Mouse (Mus musculus): ENCODE data around the gene Lamc2. TPM values are rescaled to one million over a fixed set of nuclear protein-coding genes. Genes with fewer than 3 reads are reported as not detected.

The Lamc2 gene
- total and polyA plus RNA-seq, 3 experiments, result 0.03 to 0.04 TPM; not detected in 1

DNA sequence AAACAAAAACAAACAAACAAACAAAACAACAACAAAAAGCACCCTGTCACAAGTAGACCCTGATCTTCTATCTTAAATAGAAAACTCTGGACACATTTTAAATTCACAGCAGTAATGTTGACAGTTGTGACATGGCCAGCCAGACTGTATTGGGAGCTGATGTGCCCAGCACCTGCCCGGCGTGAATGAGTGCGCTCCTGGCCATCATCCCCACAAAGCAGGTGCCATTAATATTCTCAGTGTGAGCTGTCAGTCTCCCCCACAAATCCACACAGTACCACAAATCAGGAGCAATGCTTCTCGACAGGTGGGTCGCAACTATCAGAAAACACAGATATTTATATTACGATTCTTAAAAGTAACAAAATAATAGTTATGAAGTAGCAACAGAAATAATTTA is 6.7 kb upstream of the Lamc2 start:
- DNase-seq (ENCODE audit: low read depth, low spot score), result no peak
- Histone ChIP-seq H3K36me3 (ENCODE audit: control insufficient read depth in 1 of 2, insufficient read depth in 2 of 2, low read length in 2 of 2) (no peaks in the 10 kb centered on the region), H3K9ac (ENCODE audit: control insufficient read depth, low read depth, low read length, poor library complexity, severe bottlenecking) (no peak overlapping the region), H3K9me3 (replicated peaks; ENCODE audit: insufficient read depth, low read length) (no peaks in the 10 kb centered on the region), H3K27ac (ENCODE audit: control insufficient read depth, low read depth, low read length) (no peak overlapping the region), H3K4me1 (ENCODE audit: control insufficient read depth in 1 of 2, insufficient read depth in 2 of 2, low read length in 2 of 2) (no peaks in the 10 kb centered on the region), H3K4me3 (ENCODE audit: control insufficient read depth in 1 of 2, insufficient read depth in 1 of 2, low read depth in 2 of 2, low read length in 2 of 2) (no peak overlapping the region), H3K27me3 (ENCODE audit: control insufficient read depth in 1 of 2, insufficient read depth in 2 of 2, low read length in 2 of 2) (peaks cover 4 to 10% of the 10 kb centered on the region in 2 experiments), H3K79me2 (ENCODE audit: control insufficient read depth, insufficient read depth, low read length, poor library complexity) (no peaks in the 10 kb centered on the region)
- no peak for TF ChIP-seq POLR2A (IDR thresholded peaks at IDR 0.05; ENCODE audit: control insufficient read depth in 1 of 2, insufficient read depth in 1 of 2, low read depth in 1 of 2, low read length in 2 of 2, poor library complexity in 1 of 2)
- TF ChIP-seq MAFK (IDR thresholded peaks at IDR 0.05; ENCODE audit: borderline replicate concordance, low read depth, low read length), result no peak
- TF ChIP-seq TBP (IDR thresholded peaks at IDR 0.05; ENCODE audit: low read depth, low read length), result no peak
- TF ChIP-seq ELF1 (IDR thresholded peaks at IDR 0.05; ENCODE audit: low read depth, low read length), result no peak
- no peak for TF ChIP-seq POLR2AphosphoS5 (IDR thresholded peaks at IDR 0.05; ENCODE audit: borderline replicate concordance, low read depth, low read length)
- TF ChIP-seq ZKSCAN1 (IDR thresholded peaks at IDR 0.05; ENCODE audit: low read depth, low read length), result no peak
- TF ChIP-seq JUND (IDR thresholded peaks at IDR 0.05; ENCODE audit: low read depth, low read length), result no peak
- no peak for TF ChIP-seq POLR2AphosphoS2 (IDR thresholded peaks at IDR 0.05; ENCODE audit: low read length)

DNA sequence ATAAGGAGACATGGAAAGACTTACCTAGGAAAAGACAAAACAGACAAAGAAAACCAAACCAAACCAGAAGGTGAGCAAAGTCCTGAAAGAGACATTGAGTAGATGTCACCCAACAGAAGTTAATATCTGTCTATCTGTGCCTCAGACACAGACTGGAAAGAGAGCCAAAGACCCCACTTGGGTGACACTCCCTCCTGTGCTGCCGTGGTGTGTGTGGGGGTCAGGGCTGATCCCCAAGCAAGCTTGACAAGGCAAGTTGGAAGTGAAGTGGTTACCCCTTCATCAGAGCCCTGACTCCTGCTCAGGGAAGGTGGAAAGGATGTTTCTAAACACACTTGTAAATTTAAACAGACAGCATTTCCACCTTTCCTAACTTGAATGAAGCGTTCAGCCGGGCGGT is 6.1 kb upstream of the Lamc2 start:
- Histone ChIP-seq H3K4me1 (ENCODE audit: control insufficient read depth in 1 of 2, insufficient read depth in 2 of 2, low read length in 2 of 2) (no peaks in the 10 kb centered on the region), H3K36me3 (ENCODE audit: control insufficient read depth in 1 of 2, insufficient read depth in 2 of 2, low read length in 2 of 2) (no peaks in the 10 kb centered on the region), H3K27me3 (ENCODE audit: control insufficient read depth in 1 of 2, insufficient read depth in 2 of 2, low read length in 2 of 2) (peaks cover 4 to 10% of the 10 kb centered on the region in 2 experiments), H3K79me2 (ENCODE audit: control insufficient read depth, insufficient read depth, low read length, poor library complexity) (no peaks in the 10 kb centered on the region), H3K4me3 (ENCODE audit: control insufficient read depth in 1 of 2, insufficient read depth in 1 of 2, low read depth in 2 of 2, low read length in 2 of 2) (no peak overlapping the region), H3K27ac (ENCODE audit: control insufficient read depth, low read depth, low read length) (no peak overlapping the region), H3K9ac (ENCODE audit: control insufficient read depth, low read depth, low read length, poor library complexity, severe bottlenecking) (no peak overlapping the region), H3K9me3 (replicated peaks; ENCODE audit: insufficient read depth, low read length) (no peaks in the 10 kb centered on the region)
- DNase-seq (ENCODE audit: low read depth, low spot score), result no peak
- no peak for TF ChIP-seq TBP (IDR thresholded peaks at IDR 0.05; ENCODE audit: low read depth, low read length)
- no peak for TF ChIP-seq UBTF (IDR thresholded peaks at IDR 0.05; ENCODE audit: borderline replicate concordance, insufficient read depth, low read depth, low read length)
- TF ChIP-seq KAT2A (conservative IDR thresholded peaks at IDR 0.05; ENCODE audit: low read depth, low read length), result no peak
- no peak for TF ChIP-seq CHD2 (IDR thresholded peaks at IDR 0.05; ENCODE audit: low read length)
- no peak for TF ChIP-seq RAD21 (IDR thresholded peaks at IDR 0.05; ENCODE audit: low read depth, low read length)
- no peak for TF ChIP-seq E2F4 (IDR thresholded peaks at IDR 0.05; ENCODE audit: borderline replicate concordance, low read depth, low read length)
- TF ChIP-seq NELFE (IDR thresholded peaks at IDR 0.05; ENCODE audit: low read depth, low read length), result no peak
- no peak for TF ChIP-seq POLR2AphosphoS5 (IDR thresholded peaks at IDR 0.05; ENCODE audit: borderline replicate concordance, low read depth, low read length)
- TF ChIP-seq GABPA (IDR thresholded peaks at IDR 0.05; ENCODE audit: low read depth, low read length), result no peak
- TF ChIP-seq NRF1 (IDR thresholded peaks at IDR 0.05; ENCODE audit: insufficient read depth, low read depth, low read length, poor library complexity, severe bottlenecking), result no peak
- TF ChIP-seq CTCF (IDR thresholded peaks at IDR 0.05 in 2 of 3, conservative IDR thresholded peaks at IDR 0.05 in 1 of 3; ENCODE audit: control insufficient read depth in 1 of 3, insufficient read depth in 1 of 3, low read depth in 2 of 3, low read length in 3 of 3, poor library complexity in 1 of 3, severe bottlenecking in 1 of 3), result no peak
- TF ChIP-seq POLR2AphosphoS2 (IDR thresholded peaks at IDR 0.05; ENCODE audit: low read length), result no peak
- no peak for TF ChIP-seq HCFC1 (IDR thresholded peaks at IDR 0.05; ENCODE audit: low read depth, low read length)
- no peak for TF ChIP-seq TAL1 (IDR thresholded peaks at IDR 0.05; ENCODE audit: low read length)
- no peak for TF ChIP-seq MEF2A (IDR thresholded peaks at IDR 0.05; ENCODE audit: extremely low read depth, insufficient replicate concordance, low read depth, low read length, poor library complexity, severe bottlenecking)
- TF ChIP-seq MAX (IDR thresholded peaks at IDR 0.05; ENCODE audit: low read length), result no peak
- TF ChIP-seq EP300 (IDR thresholded peaks at IDR 0.05; ENCODE audit: low read depth in 1 of 2, low read length in 2 of 2), result no peak
- no peak for TF ChIP-seq SMC3 (IDR thresholded peaks at IDR 0.05; ENCODE audit: low read depth, low read length)
- TF ChIP-seq ZC3H11A (IDR thresholded peaks at IDR 0.05; ENCODE audit: low read depth, low read length), result no peak

Measured in MEL (cell line).